Mouse (Mus musculus): ENCODE measurements around the gene Nos1ap. TPM values are rescaled to one million over a fixed set of nuclear protein-coding genes. Genes with fewer than 3 reads are reported as not detected.

The Nos1ap gene
- polyA plus RNA-seq, 1 experiment from 2014 or later = 16.3 TPM

DNA sequence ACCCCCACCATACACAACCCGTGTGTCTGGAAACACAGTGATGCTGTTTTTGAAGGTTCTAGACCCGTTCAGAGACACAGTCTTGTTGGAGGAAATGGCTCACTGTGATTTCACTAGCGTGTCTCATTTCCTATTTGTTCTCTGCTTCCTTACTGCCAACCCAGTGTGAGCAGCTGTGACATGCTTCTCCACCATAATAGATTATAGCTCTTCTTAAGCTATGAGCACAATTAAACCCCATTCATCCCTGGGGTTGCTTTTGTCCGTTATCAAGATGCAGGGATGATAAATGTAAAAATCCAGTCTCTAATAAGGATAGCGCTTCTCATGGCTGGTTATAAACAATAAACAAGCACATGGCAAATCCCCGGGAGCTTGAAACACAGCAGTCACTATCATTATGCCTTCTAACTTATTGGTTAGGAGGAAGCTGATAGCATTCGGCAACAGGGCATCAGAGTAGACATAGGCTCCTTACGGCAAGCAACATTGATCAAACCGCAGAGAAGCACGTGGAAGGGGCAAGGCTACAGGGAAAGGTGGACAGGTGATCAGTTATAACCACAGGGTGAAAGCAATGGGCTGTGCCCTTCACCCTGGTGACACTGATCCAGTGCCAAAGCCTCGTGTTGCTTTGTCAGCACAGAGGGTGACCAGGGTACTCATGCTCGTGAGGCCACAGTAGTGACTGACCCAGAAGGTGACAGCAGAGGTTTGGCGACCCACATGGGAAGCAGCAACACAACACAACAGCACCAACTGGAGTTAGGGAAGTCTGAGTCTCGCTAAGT, 133.6 kb downstream of the Nos1ap start:
- no peak for DNase-seq (ENCODE audit: low spot score)
- Histone ChIP-seq H3K4me2 (ENCODE audit: low read length) (no peak overlapping the region), H3K36me3 (ENCODE audit: insufficient read depth, low read length) (no peaks in the 10 kb centered on the region), H3K9ac (ENCODE audit: low read depth, low read length) (no peak overlapping the region), H3K9me3 (replicated peaks; ENCODE audit: low read length) (no peaks in the 10 kb centered on the region), H3K4me1 (replicated peaks; ENCODE audit: insufficient read depth, low read length) (no peaks in the 10 kb centered on the region), H3K4me3 (replicated peaks; ENCODE audit: low read depth, low read length) (no peak overlapping the region), H3K27me3 (ENCODE audit: insufficient read depth, low read length) (no peaks in the 10 kb centered on the region), H3K27ac (no peak overlapping the region)
- ATAC-seq (replicated peaks; ENCODE audit: low FRiP score, low read depth) = no peak
- TF ChIP-seq CTCF (IDR thresholded peaks at IDR 0.05; ENCODE audit: low read depth) = no peak
- WGBS = 87% methylated on average over 14 of the region's 14 CpGs

DNA sequence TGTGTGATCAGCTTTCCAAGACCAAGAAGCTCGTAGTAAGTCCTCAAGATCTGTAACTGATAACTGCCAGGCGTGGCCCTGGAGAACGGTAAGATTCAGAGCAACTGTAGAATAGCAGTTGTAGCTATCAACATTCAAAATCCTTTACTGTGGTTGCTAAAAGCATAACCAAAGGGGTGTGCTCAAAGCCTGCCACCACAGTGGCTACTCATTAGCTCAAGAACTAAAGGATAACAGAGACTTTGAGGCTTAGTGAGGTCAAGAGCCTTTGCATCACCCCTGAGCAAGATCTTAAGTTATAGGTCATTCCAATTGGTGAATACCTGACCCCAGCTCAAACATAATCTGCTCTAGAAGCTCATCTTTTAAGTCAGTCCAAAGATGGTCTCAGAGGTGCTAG, 134.3 kb downstream of the Nos1ap start:
- no peaks in the 10 kb centered on the region for H3K27me3 ChIP-seq (ENCODE audit: insufficient read depth, low read length)
- no peak overlapping the region for H3K27ac ChIP-seq
- 88% methylated on average over 3 of the region's 3 CpGs for WGBS
- no peaks in the 10 kb centered on the region for H3K9me3 ChIP-seq (replicated peaks; ENCODE audit: low read length)
- H3K9ac ChIP-seq (ENCODE audit: low read depth, low read length) = no peak overlapping the region
- DNase-seq (ENCODE audit: low spot score) = no peak
- no peak for TF ChIP-seq CTCF (IDR thresholded peaks at IDR 0.05; ENCODE audit: low read depth)
- no peaks in the 10 kb centered on the region for H3K36me3 ChIP-seq (ENCODE audit: insufficient read depth, low read length)
- no peak overlapping the region for H3K4me2 ChIP-seq (ENCODE audit: low read length)
- H3K4me3 ChIP-seq (replicated peaks; ENCODE audit: low read depth, low read length) = no peak overlapping the region
- no peaks in the 10 kb centered on the region for H3K4me1 ChIP-seq (replicated peaks; ENCODE audit: insufficient read depth, low read length)
- ATAC-seq (replicated peaks; ENCODE audit: low FRiP score, low read depth) = no peak

DNA sequence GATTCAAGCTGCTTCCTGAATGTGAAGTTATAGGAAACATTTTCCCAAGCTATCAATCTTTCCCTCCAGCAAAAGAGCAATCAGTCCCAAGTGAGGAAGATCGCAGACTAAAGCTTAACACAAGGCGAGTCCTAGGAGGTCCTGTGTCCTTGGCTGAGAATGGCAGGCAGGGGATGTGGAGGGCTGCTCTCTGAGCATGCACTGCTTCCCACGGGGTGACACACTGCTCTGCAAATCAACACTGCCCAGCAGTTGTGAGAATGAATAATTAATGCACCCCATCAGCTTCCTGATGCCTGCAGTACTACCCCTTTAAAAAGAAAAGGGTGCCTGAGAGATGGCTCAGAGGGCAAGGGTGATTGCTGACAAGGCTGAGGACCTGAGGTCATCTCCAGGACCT, 136.2 kb downstream of the Nos1ap start:
- H3K27me3 ChIP-seq (ENCODE audit: insufficient read depth, low read length) = no peaks in the 10 kb centered on the region
- no peak for TF ChIP-seq CTCF (IDR thresholded peaks at IDR 0.05; ENCODE audit: low read depth)
- no peak for DNase-seq (ENCODE audit: low spot score)

DNA sequence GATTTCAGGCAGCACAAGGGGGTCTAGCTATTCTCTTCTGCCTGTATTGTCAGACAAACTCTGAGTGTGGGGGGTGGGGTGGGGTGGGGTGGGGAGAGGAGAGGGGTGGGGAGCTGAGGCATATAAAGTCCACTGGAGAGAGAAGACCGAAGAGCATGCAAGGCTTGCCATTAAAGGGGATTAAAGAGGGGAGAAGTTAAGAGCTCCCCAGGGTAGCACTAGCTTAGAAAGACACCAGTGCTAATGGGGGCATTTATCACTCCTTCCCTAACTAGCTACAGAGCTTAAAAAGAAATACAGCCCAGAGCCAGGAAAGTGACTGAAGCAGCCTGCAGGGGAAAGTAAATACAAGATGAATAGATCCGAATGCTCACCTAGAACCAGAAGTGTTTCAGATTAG, 141.4 kb downstream of the Nos1ap start:
- Histone ChIP-seq H3K4me2 (ENCODE audit: low read length) (no peak overlapping the region), H3K9ac (ENCODE audit: low read depth, low read length) (no peak overlapping the region), H3K27ac (no peak overlapping the region), H3K36me3 (ENCODE audit: insufficient read depth, low read length) (no peaks in the 10 kb centered on the region), H3K9me3 (replicated peaks; ENCODE audit: low read length) (no peaks in the 10 kb centered on the region), H3K4me1 (replicated peaks; ENCODE audit: insufficient read depth, low read length) (peaks cover 8% of the 10 kb centered on the region; the same call in 1 of the 2 replicates), H3K27me3 (ENCODE audit: insufficient read depth, low read length) (no peaks in the 10 kb centered on the region), H3K4me3 (replicated peaks; ENCODE audit: low read depth, low read length) (no peak overlapping the region)
- 46% methylated on average over 2 of the region's 2 CpGs for WGBS
- ATAC-seq (replicated peaks; ENCODE audit: low FRiP score, low read depth) (no peak), DNase-seq (ENCODE audit: low spot score) (no peak)
- TF ChIP-seq CTCF (IDR thresholded peaks at IDR 0.05; ENCODE audit: low read depth) = no peak

More for the DNA sequence above, 136.2 kb downstream of the Nos1ap start:
- H3K4me3 ChIP-seq (replicated peaks; ENCODE audit: low read depth, low read length) = no peak overlapping the region
- H3K27ac ChIP-seq = no peak overlapping the region
- H3K36me3 ChIP-seq (ENCODE audit: insufficient read depth, low read length) = no peaks in the 10 kb centered on the region
- H3K4me1 ChIP-seq (replicated peaks; ENCODE audit: insufficient read depth, low read length) = no peaks in the 10 kb centered on the region
- no peak overlapping the region for H3K9ac ChIP-seq (ENCODE audit: low read depth, low read length)
- ATAC-seq (replicated peaks; ENCODE audit: low FRiP score, low read depth) = no peak
- 42% methylated on average over 3 of the region's 3 CpGs for WGBS
- H3K4me2 ChIP-seq (ENCODE audit: low read length) = no peak overlapping the region
- H3K9me3 ChIP-seq (replicated peaks; ENCODE audit: low read length) = no peaks in the 10 kb centered on the region

DNA sequence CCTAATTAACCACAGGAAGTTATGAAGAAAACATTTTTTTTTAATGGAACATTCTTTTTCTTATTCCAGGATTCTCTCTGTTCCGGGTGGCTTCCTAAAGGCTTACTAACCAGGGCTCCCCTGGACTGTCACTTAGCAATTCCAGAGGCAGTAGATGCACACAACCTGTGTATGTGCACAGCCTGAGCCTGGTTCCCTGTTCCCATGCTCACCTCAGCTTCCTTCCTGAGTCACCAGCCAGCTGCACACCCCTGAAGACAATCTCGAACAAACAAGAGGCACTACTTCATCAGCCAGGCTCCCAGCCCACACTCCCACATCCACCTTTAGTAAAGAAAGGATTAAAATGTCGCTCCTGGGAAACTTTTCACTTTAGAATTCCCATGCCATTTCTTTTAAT, 144.2 kb downstream of the Nos1ap start:
- Histone ChIP-seq H3K4me2 (ENCODE audit: low read length) (no peak overlapping the region), H3K36me3 (ENCODE audit: insufficient read depth, low read length) (no peaks in the 10 kb centered on the region), H3K9ac (ENCODE audit: low read depth, low read length) (no peak overlapping the region), H3K9me3 (replicated peaks; ENCODE audit: low read length) (no peaks in the 10 kb centered on the region), H3K27me3 (ENCODE audit: insufficient read depth, low read length) (no peaks in the 10 kb centered on the region), H3K4me3 (replicated peaks; ENCODE audit: low read depth, low read length) (no peak overlapping the region), H3K27ac (no peak overlapping the region), H3K4me1 (replicated peaks; ENCODE audit: insufficient read depth, low read length) (peaks cover 8% of the 10 kb centered on the region; the same call in 1 of the 2 replicates)
- ATAC-seq (replicated peaks; ENCODE audit: low FRiP score, low read depth) (no peak), DNase-seq (ENCODE audit: low spot score) (no peak)
- WGBS = 32% methylated on average over 3 of the region's 3 CpGs
- TF ChIP-seq CTCF (IDR thresholded peaks at IDR 0.05; ENCODE audit: low read depth) = no peak

DNA sequence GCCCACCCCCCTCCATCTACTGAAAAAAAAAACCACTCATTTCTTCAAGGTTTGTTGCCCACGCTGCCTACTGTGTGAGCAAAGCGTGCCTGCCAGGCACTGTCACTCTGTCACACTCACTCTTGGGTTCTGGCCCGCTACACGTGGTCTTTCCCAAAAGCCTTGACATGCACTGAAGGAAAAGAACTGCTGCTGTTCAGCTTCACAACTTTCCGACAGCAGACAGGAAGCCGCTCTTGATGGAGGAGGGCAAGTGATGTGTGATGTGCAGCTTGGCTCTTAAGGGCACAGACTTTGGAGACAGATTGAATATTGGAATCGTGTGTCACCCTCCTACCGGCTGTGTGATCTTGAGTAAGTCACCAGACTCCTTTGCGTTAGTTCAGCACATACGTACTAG, 149.3 kb downstream of the Nos1ap start:
- 71% methylated on average over 10 of the region's 10 CpGs for WGBS
- Histone ChIP-seq H3K9ac (ENCODE audit: low read depth, low read length) (no peak overlapping the region), H3K27ac (no peak overlapping the region), H3K27me3 (ENCODE audit: insufficient read depth, low read length) (no peaks in the 10 kb centered on the region), H3K36me3 (ENCODE audit: insufficient read depth, low read length) (no peaks in the 10 kb centered on the region), H3K9me3 (replicated peaks; ENCODE audit: low read length) (no peaks in the 10 kb centered on the region), H3K4me3 (replicated peaks; ENCODE audit: low read depth, low read length) (no peak overlapping the region), H3K4me1 (replicated peaks; ENCODE audit: insufficient read depth, low read length) (0 out of 2 replicates have a peak, but pooled peaks cover 5% of the 10 kb centered on the region), H3K4me2 (ENCODE audit: low read length) (no peak overlapping the region)
- no peak for TF ChIP-seq CTCF (IDR thresholded peaks at IDR 0.05; ENCODE audit: low read depth)
- DNase-seq (ENCODE audit: low spot score) = no peak
- ATAC-seq (replicated peaks; ENCODE audit: low FRiP score, low read depth) = no peak
